Mouse (Mus musculus) G1E-ER4 (cell line): Measurements from ENCODE around the gene Olfr850. TPM values are rescaled to one million over a fixed set of nuclear protein-coding genes. Genes with fewer than 3 reads are reported as not detected.

ENCODE experiments used
- GATA1 ChIP-seq: IDR thresholded peaks from one replicate; pipeline ENCODE4 v1.8.0; 2012; ENCODE audit warnings: low read length, inconsistent platforms
- polyA plus RNA-seq: library from polyadenylated mRNA; stranded (reverse); fragments of >175 nt; gene quantifications from 2 replicates; pipeline ENCODE4 v1.2.3, GENCODE M21; 2012

The Olfr850 gene
- polyA plus RNA-seq, result not detected in 2 replicates

- no peak for TF ChIP-seq GATA1
Observed at GRCm38 (mm10) chr9:19478148-19478547, at the start of gene Olfr850. Gene Olfr850 (minus strand): TSS chr9:19478248.

- no peak for TF ChIP-seq GATA1
Observed at GRCm38 (mm10) chr9:19492995-19493394, 14.9 kb upstream of the Olfr850 start, which contains the start of gene Olfr851. Gene Olfr851 (plus strand): TSS chr9:19493295.

GRCm38 (mm10) chr9:19439966-19440365 is 38.1 kb downstream of the Olfr850 start, which contains the start of gene Olfr849:
Gene Olfr849 (plus strand): TSS chr9:19440266.
- no peak for TF ChIP-seq GATA1

Other genes starting within 250 kb of the Olfr850 start
- not detected in 2 replicates for gene Olfr843, start 226.3 kb downstream of the Olfr850 start, polyA plus RNA-seq
- not detected in 2 replicates for gene Olfr844, start 161.9 kb downstream of the Olfr850 start, polyA plus RNA-seq
- not detected in 2 replicates for gene Olfr845, start 141.8 kb downstream of the Olfr850 start, polyA plus RNA-seq
- not detected in 2 replicates for gene Olfr846, start 114.2 kb downstream of the Olfr850 start, polyA plus RNA-seq
- gene Olfr847, start 99.6 kb downstream of the Olfr850 start, polyA plus RNA-seq, result not detected in 2 replicates
- gene Olfr849, start 38.0 kb downstream of the Olfr850 start, polyA plus RNA-seq, result not detected in 2 replicates
- not detected in 2 replicates for gene Olfr851, start 15.0 kb upstream of the Olfr850 start, polyA plus RNA-seq
- not detected in 2 replicates for gene Olfr853, start 62.8 kb upstream of the Olfr850 start, polyA plus RNA-seq
- not detected in 2 replicates for gene Olfr854, start 89.1 kb upstream of the Olfr850 start, polyA plus RNA-seq
- gene Olfr855, start 104.4 kb upstream of the Olfr850 start, polyA plus RNA-seq, result not detected in 2 replicates
- gene Zfp317, start 143.9 kb upstream of the Olfr850 start, polyA plus RNA-seq, result 0.52 and 0.69 TPM in 2 replicates
- not detected in 2 replicates for gene Olfr857, start 231.2 kb upstream of the Olfr850 start, polyA plus RNA-seq